Mouse (Mus musculus) liver, embryonic 13.5 days (tissue): ENCODE measurements around the gene Arhgef17. TPM values are rescaled to one million over a fixed set of nuclear protein-coding genes. Genes with fewer than 3 reads are reported as not detected.

Experiments used
- ATAC-seq: fragments of 200-750 bp; cut with Nextera tagmentation; 2 replicates; pipeline ENCODE4 v1.8.0; 2017; ENCODE audit warnings: low read depth, mild to moderate bottlenecking, moderate number of reproducible peaks, moderate library complexity
- DNase-seq: peaks from one replicate; pipeline ENCODE4 v3.0.0; 2022
- H3K27ac ChIP-seq: fragments of 300-500 bp; sonication (generic); 2 replicates; pipeline ENCODE4 v1.5.1; 2015; ENCODE audit warnings: moderate library complexity, mild to moderate bottlenecking, inconsistent platforms
- H3K27me3 ChIP-seq: fragments of 300-500 bp; sonication (generic); 2 replicates; pipeline ENCODE4 v1.6.1; 2015; ENCODE audit warnings: mild to moderate bottlenecking, inconsistent platforms
- H3K36me3 ChIP-seq: fragments of 300-500 bp; sonication (generic); 2 replicates; pipeline ENCODE4 v1.6.1; 2015; ENCODE audit warnings: mild to moderate bottlenecking, inconsistent platforms
- H3K4me1 ChIP-seq: fragments of 300-500 bp; sonication (generic); replicated peaks from 2 replicates; pipeline ENCODE4 v1.6.1; 2015; ENCODE audit warnings: inconsistent platforms
- H3K4me2 ChIP-seq: fragments of 300-500 bp; sonication (generic); 2 replicates; pipeline ENCODE4 v1.6.1; 2015; ENCODE audit warnings: inconsistent platforms, mild to moderate bottlenecking, moderate library complexity
- H3K4me3 ChIP-seq: fragments of 300-500 bp; sonication (generic); replicated peaks from 2 replicates; pipeline ENCODE4 v1.5.1; 2015; ENCODE audit warnings: mild to moderate bottlenecking, inconsistent platforms
- H3K9ac ChIP-seq: fragments of 300-500 bp; sonication (generic); 2 replicates; pipeline ENCODE4 v1.6.1; 2015; ENCODE audit warnings: mild to moderate bottlenecking, inconsistent platforms
- H3K9me3 ChIP-seq: fragments of 300-500 bp; sonication (generic); replicated peaks from 2 replicates; pipeline ENCODE4 v1.6.1; 2016; ENCODE audit warnings: inconsistent platforms
- WGBS: fragments of 180-500 bp; shearing (Covaris S2); methylation state at CpG from one replicate; pipeline ENCODE4 v1.1.7; 2015; ENCODE audit not compliant: insufficient replicate concordance; 5-methylcytosine and 5-hydroxymethylcytosine counted together
- polyA plus RNA-seq: library from polyadenylated mRNA; unstranded; fragments of >200 nt; fragmentation: Nextera tagmentation; extraction: Ambion mirVana; gene quantifications from 2 replicates; pipeline ENCODE4 v1.2.1, GENCODE M21; 2015

Arhgef17 gene
- polyA plus RNA-seq, 1 experiment from 2014 or later, result 0.53 TPM

DNA sequence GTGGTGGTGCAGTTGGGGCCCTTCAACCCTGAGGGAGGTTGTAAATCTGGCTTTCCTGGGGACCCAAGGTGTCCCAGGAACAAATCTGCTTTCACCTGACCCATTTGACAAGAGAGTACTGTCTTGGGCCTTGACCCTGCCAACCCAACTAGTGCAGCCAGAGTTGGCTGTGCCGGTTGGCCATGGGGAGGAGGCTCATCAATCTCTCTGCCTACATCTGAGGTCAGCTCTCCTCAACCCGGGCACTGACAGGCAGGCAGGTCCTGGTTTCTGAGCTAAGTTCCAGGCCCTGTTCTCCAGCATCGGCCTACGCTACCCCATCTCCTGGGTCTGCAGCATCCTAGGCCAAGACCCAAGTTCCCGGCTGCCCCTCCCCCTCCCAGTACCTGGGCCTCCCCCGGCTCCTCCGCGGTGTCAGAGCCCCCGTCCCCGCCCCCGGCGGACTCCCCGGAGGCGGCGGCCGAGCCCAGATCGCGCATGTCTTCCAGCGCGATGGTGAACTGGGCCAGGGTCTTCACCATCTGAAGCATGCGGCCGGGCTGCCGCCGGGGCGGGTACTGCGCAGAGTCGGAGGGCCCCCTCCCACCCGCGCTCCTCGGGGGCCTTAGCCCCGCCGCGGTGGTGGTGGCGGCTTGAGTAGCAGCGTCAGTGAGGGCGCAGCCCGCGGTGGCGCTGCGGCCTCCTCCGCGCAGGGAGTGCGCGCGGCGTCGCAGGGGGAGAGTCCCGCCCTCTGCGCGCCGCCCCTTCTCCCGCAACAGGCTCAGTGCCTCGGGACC lies 37.7 kb downstream of the Arhgef17 start:
- peak overlapping the region; percentile 59 for H3K9ac ChIP-seq
- H3K4me2 ChIP-seq, result peak overlapping the region; percentile 76
- WGBS, result 7% methylated on average over 52 of the region's 53 CpGs
- peaks cover 18% of the 10 kb centered on the region for H3K4me1 ChIP-seq
- no peaks in the 10 kb centered on the region for H3K9me3 ChIP-seq
- DNase-seq (no peak), ATAC-seq (no peak)
- peaks cover 36% of the 10 kb centered on the region for H3K27me3 ChIP-seq
- no peak overlapping the region for H3K27ac ChIP-seq
- 0 out of 2 replicates have a peak, but pooled peaks cover 7% of the 10 kb centered on the region for H3K36me3 ChIP-seq
- H3K4me3 ChIP-seq, result peak overlapping the region; percentile 56

DNA sequence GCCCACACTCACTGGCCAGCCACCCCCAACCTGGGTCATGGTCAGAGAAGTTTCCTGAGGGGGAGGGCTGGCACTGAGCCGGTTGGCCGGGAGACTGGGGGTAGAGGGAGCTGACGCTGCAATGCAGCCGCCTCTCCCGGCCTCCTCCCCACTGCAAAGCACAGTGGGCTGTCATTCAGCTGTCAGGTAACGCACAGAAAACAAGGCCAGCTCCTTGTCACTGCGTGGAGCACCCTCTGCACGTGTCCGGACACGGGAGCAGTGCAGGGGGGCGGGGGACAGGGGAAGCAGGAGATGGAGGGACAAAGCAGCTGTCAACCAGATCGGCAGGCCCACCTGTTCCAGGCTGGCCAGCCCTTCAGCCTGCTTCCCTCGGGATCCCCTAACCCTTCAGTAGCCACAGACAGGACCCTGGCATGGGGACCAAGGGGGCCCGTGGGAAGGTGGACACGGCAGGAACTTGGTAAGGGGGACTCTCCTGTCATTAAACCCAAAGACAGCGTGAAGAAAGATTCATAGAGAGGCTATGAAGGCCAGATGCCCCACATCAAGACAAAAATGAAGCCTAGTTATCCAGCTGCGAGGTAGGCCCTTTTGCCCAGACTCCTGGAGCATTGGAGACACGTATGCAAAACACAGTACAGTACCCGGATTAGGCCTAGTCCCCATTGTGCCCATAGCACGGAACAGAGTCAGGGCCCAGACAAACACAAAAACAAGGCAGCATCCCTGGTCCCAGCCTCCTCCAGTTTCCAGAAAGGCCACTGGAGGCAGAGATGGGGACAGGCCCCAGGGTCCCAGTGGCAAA lies 38.5 kb downstream of the Arhgef17 start:
- H3K36me3 ChIP-seq, result 0 out of 2 replicates have a peak, but pooled peaks cover 7% of the 10 kb centered on the region
- peaks cover 18% of the 10 kb centered on the region for H3K4me1 ChIP-seq
- no peak for ATAC-seq
- peaks cover 36% of the 10 kb centered on the region for H3K27me3 ChIP-seq
- no peak overlapping the region for H3K27ac ChIP-seq
- peak overlapping the region; percentile 76 for H3K4me2 ChIP-seq
- no peak for DNase-seq
- WGBS, result 60% methylated on average over 20 of the region's 20 CpGs
- H3K9ac ChIP-seq, result no peak overlapping the region
- no peaks in the 10 kb centered on the region for H3K9me3 ChIP-seq
- H3K4me3 ChIP-seq, result no peak overlapping the region

DNA sequence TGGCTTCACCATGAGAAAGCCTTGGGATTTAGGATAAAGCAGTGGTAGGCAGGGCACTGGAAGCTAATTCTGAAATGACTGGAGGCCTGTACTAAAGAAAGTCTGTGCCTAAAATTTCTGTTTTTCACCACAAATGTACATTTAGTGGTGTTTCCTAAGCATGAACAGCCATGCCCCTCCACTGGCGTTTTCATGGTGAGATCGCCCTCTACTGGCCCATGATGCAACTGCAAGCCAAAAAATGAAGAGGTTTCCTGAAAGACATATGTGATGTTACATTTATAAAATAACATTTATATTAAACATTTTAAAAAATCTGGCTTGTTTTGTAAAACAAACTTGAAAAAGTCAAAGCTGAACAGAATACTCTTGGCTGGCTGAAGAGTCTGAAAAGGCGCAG lies 45.4 kb downstream of the Arhgef17 start:
- no peak overlapping the region for H3K9ac ChIP-seq
- H3K36me3 ChIP-seq, result peaks cover 25% of the 10 kb centered on the region; the same call in 1 of the 2 replicates
- no peaks in the 10 kb centered on the region for H3K4me1 ChIP-seq
- DNase-seq, result peak; percentile 41
- 26% methylated on average over 3 of the region's 3 CpGs for WGBS
- H3K27ac ChIP-seq, result no peak overlapping the region
- no peak overlapping the region for H3K4me2 ChIP-seq
- no peaks in the 10 kb centered on the region for H3K9me3 ChIP-seq
- ATAC-seq, result no peak
- H3K27me3 ChIP-seq, result no peaks in the 10 kb centered on the region
- H3K4me3 ChIP-seq, result no peak overlapping the region

DNA sequence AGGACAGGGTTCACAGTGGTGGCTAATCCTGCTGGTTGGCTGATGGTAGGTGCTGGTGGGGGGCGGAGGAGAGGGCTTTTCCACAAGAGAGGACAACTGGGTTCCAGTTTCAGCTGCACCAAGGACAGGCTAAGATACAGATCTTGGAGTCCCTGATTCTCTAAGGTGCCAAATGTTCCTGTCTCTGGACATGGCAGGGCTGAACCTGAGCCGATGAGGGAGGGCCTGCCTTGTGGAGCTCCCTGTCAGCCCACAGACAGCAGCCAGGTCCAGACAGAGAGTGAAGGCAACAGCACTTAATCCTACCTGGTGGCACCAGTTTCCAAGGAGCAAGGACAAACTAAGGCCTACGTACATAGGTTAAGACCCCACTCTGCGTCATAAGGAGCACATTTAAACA lies 47.4 kb downstream of the Arhgef17 start:
- no peak overlapping the region for H3K9ac ChIP-seq
- H3K27me3 ChIP-seq, result no peaks in the 10 kb centered on the region
- H3K4me1 ChIP-seq, result peaks cover 7% of the 10 kb centered on the region
- no peaks in the 10 kb centered on the region for H3K9me3 ChIP-seq
- H3K27ac ChIP-seq, result no peak overlapping the region
- DNase-seq, result no peak
- H3K4me3 ChIP-seq, result no peak overlapping the region
- WGBS, result 81% methylated on average over 4 of the region's 4 CpGs
- peaks cover 24% of the 10 kb centered on the region; the same call in 1 of the 2 replicates for H3K36me3 ChIP-seq
- ATAC-seq, result no peak
- H3K4me2 ChIP-seq, result no peak overlapping the region

DNA sequence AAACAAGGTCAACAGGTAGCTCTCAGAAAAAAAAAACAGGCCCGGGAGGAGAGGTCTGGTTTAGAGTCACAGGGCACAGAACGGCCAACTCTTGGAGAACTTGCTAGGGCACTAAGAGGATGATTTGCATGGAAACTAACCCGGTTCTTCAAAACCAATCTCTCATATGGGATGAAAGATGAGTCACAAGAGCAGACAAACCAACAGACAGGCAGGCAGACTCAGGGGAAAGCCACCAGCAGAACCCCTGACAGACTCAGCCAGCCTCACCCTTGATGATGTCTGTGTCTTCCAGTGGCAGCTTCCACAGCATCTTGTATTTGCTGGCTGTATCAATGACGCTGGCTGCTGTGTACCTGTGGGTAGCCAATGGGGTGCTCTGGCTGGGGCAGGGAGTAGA lies 50.0 kb downstream of the Arhgef17 start:
- WGBS, result 73% methylated on average over 4 of the region's 4 CpGs
- Histone ChIP-seq H3K9ac (no peak overlapping the region), H3K27me3 (no peaks in the 10 kb centered on the region), H3K4me3 (no peak overlapping the region), H3K4me2 (no peak overlapping the region), H3K9me3 (no peaks in the 10 kb centered on the region), H3K36me3 (peaks cover 28% of the 10 kb centered on the region; the same call in 1 of the 2 replicates), H3K27ac (no peak overlapping the region), H3K4me1 (peaks cover 8% of the 10 kb centered on the region)
- ATAC-seq, result no peak
- no peak for DNase-seq

DNA sequence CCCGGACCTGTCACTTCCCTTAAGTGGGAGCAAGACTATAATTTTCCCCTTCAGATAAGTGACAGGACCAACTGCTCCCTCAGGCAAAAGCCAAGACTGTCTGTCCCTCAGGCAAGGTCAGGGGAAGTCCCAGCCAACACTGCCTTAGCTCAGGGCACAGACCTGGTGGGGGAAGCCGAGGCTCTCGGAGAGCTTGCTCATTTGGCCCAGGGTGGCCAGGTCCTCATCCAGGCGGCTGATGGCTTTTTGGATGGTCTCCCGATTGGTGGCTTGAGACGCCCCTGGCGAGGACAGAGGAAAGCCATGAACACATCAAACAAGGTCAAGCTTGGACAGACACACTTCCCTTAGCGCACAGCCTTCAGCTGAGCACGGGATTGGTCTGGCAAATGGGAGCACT lies 50.4 kb downstream of the Arhgef17 start:
- Histone ChIP-seq H3K4me3 (no peak overlapping the region), H3K9ac (no peak overlapping the region), H3K27me3 (no peaks in the 10 kb centered on the region), H3K27ac (no peak overlapping the region), H3K4me1 (peaks cover 8% of the 10 kb centered on the region), H3K36me3 (peaks cover 28% of the 10 kb centered on the region; the same call in 1 of the 2 replicates), H3K4me2 (no peak overlapping the region), H3K9me3 (no peaks in the 10 kb centered on the region)
- 81% methylated on average over 9 of the region's 9 CpGs for WGBS
- ATAC-seq, result no peak
- DNase-seq, result no peak

DNA sequence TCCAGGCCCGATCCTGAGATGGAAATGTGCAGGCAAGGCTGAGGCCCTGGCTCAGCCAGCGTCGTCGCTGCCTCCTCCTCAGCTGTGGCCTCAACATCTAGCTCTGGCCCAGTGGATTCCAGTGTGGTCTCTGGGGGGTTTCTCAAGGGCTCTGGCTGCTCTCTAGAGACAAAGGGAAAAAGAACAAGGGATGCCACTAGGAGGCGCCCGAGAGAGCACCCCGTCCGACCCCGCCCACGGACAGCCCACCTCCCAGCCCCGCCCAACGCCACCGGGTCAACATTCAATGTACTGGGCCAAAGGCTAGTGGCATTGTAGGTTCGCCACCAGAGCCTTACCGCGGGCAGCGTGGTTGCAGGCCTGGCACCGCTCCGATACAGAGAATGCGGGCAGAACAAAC lies 52.3 kb downstream of the Arhgef17 start:
- WGBS, result 17% methylated on average over 20 of the region's 20 CpGs
- peak; percentile 67 for DNase-seq
- Histone ChIP-seq H3K9ac (no peak overlapping the region), H3K4me3 (no peak overlapping the region; the same call in 1 of the 2 replicates), H3K27ac (no peak overlapping the region), H3K36me3 (peaks cover 28% of the 10 kb centered on the region; the same call in 1 of the 2 replicates), H3K4me2 (peak overlapping the region; percentile 52), H3K27me3 (no peaks in the 10 kb centered on the region), H3K4me1 (peaks cover 15% of the 10 kb centered on the region), H3K9me3 (no peaks in the 10 kb centered on the region)
- peak; percentile 35; the same call in 1 of the 2 replicates for ATAC-seq

DNA sequence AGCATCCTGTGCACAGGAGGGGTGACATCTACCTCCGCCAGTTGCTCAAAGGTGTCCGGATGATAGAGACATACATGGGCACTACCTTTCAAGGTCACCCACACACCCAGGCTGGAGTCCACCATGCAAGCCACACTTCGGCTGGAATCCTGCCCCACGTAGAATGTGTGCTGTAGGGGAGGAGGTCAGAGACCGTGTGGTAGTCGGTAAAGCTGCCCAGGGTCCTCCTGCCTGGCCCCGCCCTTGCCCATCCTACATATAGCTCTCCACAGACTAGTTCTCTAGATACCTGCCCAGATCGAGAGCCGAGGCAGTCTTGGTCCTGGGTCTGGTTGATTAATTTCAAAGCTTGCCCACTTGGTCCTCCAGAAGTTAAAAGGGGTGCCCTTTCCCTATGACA lies 55.1 kb downstream of the Arhgef17 start:
- Histone ChIP-seq H3K27ac (no peak overlapping the region), H3K27me3 (no peaks in the 10 kb centered on the region), H3K4me2 (no peak overlapping the region), H3K9ac (no peak overlapping the region), H3K4me1 (peaks cover 24% of the 10 kb centered on the region), H3K4me3 (no peak overlapping the region), H3K9me3 (no peaks in the 10 kb centered on the region), H3K36me3 (peaks cover 22% of the 10 kb centered on the region; the same call in 1 of the 2 replicates)
- no peak for ATAC-seq
- 73% methylated on average over 9 of the region's 9 CpGs for WGBS
- DNase-seq, result no peak

DNA sequence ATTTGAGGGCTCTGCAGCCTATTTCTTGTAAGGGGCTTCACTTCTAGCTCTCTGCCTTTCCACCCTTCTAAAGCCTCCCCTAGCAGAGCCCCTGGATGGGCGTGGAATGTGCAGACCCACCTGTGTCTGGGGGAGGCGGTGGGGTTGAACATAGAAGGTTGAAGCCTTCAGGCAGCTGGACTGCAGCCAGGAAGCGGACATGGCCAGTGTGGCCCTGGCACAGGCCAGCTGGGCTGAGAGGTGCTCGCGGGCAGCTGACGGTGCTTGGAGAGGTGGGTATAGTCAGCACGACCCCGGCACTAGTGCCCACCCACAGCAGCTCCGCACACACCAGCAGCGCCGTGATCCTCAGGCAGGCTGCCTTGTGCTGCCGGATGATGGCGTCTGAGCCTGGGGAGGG lies 55.6 kb downstream of the Arhgef17 start:
- Histone ChIP-seq H3K4me2 (no peak overlapping the region), H3K36me3 (peaks cover 19% of the 10 kb centered on the region; the same call in 1 of the 2 replicates), H3K4me3 (no peak overlapping the region), H3K27me3 (no peaks in the 10 kb centered on the region), H3K9ac (no peak overlapping the region), H3K4me1 (peaks cover 27% of the 10 kb centered on the region), H3K9me3 (no peaks in the 10 kb centered on the region), H3K27ac (peak overlapping the region; percentile 53)
- 79% methylated on average over 13 of the region's 13 CpGs for WGBS
- no peak for DNase-seq
- no peak for ATAC-seq

DNA sequence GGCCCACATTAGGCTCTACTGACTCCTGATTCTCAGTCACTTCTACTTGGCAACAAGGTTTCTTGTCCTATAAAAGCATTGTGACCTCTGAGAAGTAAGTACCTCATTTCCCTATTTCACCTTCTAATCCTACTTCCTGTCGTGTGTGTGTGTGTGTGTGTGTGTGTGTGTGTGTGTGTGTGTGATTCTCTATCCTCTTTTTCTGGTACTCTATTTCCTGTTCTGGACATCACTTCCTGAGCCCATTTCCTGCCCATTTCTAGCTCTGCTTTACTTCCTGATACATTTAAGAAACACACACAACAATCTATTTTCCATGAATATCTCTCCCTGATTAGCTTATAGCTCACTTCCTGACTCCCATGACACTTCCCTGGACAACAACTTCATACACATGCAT lies 56.1 kb downstream of the Arhgef17 start:
- 35% methylated on average over 1 of the region's 1 CpGs for WGBS
- DNase-seq, result no peak
- no peaks in the 10 kb centered on the region for H3K27me3 ChIP-seq
- H3K9ac ChIP-seq, result no peak overlapping the region
- 0 out of 2 replicates have a peak overlapping the region, but pooled peaks have one; percentile 53 for H3K27ac ChIP-seq
- no peak overlapping the region for H3K4me3 ChIP-seq
- H3K4me1 ChIP-seq, result peaks cover 27% of the 10 kb centered on the region
- no peak overlapping the region for H3K4me2 ChIP-seq
- peaks cover 17% of the 10 kb centered on the region; the same call in 1 of the 2 replicates for H3K36me3 ChIP-seq
- no peaks in the 10 kb centered on the region for H3K9me3 ChIP-seq
- no peak for ATAC-seq

DNA sequence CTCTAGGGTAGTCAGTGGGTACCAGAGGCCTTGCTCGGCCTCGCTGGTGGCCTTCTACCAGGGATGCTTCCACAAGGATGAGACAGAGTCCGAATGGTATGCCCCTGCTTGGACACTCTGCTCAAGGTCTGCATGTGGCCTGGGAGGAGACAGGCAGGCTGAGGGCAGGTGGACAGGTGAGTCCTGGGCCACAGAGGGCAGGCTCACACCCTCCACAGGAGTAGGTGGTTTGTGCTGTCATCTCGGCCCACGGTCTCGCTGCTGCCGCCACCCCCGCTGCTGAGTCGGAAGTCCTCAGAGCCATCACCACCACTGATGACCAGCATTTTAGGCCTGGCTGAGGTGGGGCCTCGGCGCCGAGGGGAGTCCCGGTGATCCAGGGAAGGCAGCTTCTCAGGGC lies 58.7 kb downstream of the Arhgef17 start:
- H3K36me3 ChIP-seq, result peaks cover 13% of the 10 kb centered on the region; the same call in 1 of the 2 replicates
- H3K4me2 ChIP-seq, result no peak overlapping the region
- 83% methylated on average over 13 of the region's 13 CpGs for WGBS
- H3K27me3 ChIP-seq, result no peaks in the 10 kb centered on the region
- H3K4me3 ChIP-seq, result no peak overlapping the region
- ATAC-seq (no peak), DNase-seq (no peak)
- H3K27ac ChIP-seq, result no peak overlapping the region
- H3K4me1 ChIP-seq, result peaks cover 37% of the 10 kb centered on the region
- H3K9me3 ChIP-seq, result no peaks in the 10 kb centered on the region
- no peak overlapping the region for H3K9ac ChIP-seq
